Mouse (Mus musculus) heart, postnatal 36 days (tissue): ENCODE measurements around the gene Pibf1. TPM values are rescaled to one million over a fixed set of nuclear protein-coding genes. Genes with fewer than 3 reads are reported as not detected.
A peak's percentile ranks its signal among the peaks of the same experiment; 100 is the strongest.

Experiments used
- DNase-seq, 2 experiments: peaks; one replicate each; pipeline ENCODE4 v3.0.0; 2021 to 2022
- intact Hi-C: fragments of 180-260 bp; cut with DNase I; formaldehyde crosslinking; loops from one replicate; pipeline ENCODE4 v1.15.1; 2025
- total RNA-seq, 2 experiments: library from RNA; stranded (reverse); gene quantifications; 2 replicates each; pipeline ENCODE4 v1.2.3; 2021

Gene Pibf1
- total RNA-seq, 2 experiments from 2014 or later, result 7.5 to 8.2 TPM

DNA sequence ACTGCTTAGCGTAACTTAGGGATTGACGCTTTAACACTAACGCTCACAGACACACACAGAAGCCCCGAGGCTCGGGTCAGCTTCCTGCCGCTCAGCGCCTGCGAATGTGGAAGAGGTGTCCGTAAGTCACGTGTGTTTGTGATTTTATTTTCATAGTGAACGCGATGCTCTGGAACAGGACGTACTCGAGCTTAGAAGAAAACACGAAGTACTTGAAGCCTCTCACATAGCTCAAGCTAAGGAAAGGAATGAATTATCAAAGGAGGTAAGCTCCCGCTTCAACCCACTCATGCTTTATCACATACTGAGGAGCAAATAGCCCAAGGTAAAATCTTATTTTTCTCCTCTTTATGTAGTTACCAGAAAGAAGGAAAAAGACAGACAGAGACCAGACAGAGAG, 37.1 kb downstream of the Pibf1 start:
- no peak for DNase-seq
- intact Hi-C loops, result no loop called here

DNA sequence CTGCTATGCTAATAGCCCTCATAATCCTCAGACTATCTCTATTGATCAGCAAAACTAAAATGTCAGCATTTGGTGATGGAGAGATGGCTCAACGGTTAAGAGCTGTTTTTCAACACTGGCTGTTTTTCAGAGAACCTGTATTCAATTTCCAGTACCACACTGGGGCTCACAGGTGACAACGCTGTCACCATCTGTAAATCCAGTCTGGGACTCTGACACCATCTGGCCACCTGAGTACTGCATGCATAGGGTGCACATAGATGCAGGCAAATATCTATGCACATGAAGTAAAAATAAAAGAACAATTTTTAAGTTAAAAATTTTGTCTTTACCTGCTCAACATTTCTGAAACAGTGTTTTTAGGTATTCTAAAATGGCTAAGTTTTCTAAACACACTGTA, 40.8 kb downstream of the Pibf1 start:
- no peak for DNase-seq
- intact Hi-C loops, result loop anchor here (5.0 kb wide), 2 partner anchors 82 to 157 kb away; partner anchors contain the start of gene Klf5

- intact Hi-C loops, result loop anchor here (1.0 to 5.0 kb wide), 3 partner anchors 80 to 752 kb away; partner anchors contain the start of gene Klf5
- peak; percentile 71 to 85 for DNase-seq
These were observed 42.8 kb downstream of the Pibf1 start for GRCm38 (mm10) chr14:99141786-99142633.

DNA sequence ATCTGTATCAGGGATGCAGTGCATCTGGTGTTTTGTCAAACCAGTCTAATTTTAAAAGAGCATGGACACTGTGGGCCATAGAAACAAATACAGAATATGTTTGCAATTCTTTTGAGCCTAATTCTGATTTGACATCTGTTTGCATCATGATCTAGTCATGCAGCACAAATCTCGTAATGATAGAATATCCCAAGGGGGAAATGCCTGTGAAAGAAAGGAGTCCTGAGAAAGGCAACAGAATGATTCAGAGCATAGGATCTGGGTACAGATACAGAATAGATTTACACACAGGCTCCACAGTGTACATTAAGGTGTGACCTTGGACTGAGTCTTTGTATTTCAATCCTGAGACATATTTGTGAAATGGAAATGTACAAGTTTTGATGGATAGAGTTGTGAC, 47.6 kb downstream of the Pibf1 start:
- DNase-seq, result no peak
- intact Hi-C loops, result no loop called here

DNA sequence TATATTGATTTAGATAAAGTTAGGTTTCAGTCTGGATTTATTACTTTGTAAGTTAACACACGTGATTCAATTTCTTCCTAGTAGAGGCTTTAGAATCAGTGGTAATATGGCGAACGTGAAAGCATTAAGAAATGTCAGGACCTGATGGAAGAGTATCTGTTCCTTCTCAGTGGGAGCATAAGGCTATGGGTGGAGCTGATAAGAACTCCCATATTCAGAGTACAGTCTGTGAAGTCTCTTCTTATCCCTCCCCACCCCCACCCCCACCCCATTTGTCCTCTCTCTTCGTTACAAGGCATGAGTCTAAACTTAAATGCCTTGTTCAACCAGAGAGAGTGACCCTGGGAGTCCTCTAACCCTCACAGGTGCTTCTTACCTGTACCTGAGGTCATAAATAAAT, 53.5 kb downstream of the Pibf1 start:
- DNase-seq, result no peak
- intact Hi-C loops, result no loop called here

DNA sequence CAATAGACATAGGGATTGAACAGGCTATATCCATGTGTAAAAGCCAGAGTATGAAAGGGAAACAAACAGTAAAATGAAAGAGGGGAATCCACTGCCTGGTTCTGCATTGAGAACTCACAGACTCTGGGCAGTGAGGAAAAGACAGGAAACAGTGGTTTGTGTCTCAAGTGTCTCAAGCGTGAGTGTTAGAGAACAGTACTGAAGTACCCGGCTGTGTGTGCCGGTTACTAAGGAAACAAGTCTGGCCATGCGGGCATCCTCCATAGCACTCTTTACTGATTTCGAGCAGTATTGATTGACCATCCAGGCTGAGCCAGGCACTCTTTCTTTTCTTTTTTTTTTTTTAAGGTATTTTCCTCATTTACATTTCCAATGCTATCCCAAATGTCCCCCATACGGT, 60.7 kb downstream of the Pibf1 start:
- no peak for DNase-seq
- intact Hi-C loops, result no loop called here

DNA sequence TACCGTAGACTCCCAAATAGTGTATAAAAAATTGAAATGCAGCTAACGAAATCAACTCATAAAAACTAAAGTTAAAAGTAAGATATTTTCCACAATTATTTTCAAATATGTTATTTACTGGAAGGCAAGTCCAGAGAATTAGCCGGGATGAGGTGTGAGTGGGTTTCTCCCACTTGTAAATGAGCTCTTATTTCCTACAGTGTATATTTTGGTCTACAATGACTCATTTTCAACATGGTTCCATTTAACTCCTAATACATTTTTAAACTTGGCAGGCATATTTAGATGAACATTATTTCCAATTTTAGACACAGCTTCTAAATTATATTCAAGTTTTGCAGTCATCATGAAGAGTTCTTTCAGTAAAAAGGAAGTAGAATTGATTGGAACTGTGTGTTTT, 63.8 kb downstream of the Pibf1 start:
- intact Hi-C loops, result no loop called here
- DNase-seq, result no peak

DNA sequence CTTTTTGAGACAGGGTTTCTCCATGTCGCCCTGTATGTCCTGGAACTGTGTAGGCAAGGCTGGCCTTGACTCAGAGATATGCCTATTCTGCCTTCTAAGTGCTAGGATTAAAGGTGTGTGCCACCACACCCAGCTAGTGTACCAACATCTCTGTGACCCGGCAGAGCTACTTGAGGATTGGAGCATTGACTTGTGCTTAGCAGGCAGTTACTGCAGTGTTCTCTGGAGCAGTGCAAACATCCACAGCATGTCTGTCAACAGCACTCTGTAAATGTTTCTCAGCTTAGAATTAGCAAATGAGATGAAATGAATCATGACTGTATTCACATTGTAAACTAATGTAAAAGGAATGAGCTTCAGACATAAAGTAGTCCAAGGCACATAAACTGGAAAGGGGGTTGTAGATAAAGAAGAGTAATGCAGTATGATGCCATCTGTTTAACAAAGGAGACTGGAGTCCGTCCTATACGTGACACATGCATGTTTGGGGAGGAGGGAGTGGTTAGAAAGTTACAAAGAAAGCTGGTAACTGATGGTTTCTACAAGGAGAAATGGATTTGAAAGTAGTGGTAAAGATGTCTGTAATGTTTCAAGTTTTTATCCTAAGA, 75.0 kb downstream of the Pibf1 start:
- intact Hi-C loops, result no loop called here
- no peak for DNase-seq

- intact Hi-C loops, result no loop called here
- DNase-seq, result no peak
These were observed 77.3 kb downstream of the Pibf1 start for GRCm38 (mm10) chr14:99176559-99176958.

- DNase-seq, result peak; percentile 13 to 18
- intact Hi-C loops, result no loop called here
These were observed 91.0 kb downstream of the Pibf1 start for GRCm38 (mm10) chr14:99190153-99190790.

DNA sequence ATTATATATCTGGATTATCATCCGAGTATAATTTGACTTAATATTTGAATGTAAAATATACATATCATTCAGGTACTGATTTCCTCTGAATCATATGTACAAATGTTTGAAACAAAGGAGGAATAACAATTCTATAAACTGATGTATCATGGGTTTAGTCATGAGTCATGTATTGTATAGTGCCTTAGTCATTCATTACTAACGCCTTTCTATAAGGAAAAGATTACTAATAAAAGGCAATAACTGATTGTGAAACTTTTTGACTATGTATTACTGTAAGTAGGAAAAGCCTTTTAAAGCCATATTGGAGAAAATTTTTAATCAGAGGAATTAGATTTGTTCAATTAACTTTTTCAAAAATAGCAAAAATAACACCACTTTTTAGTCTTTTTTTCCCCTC, 106.6 kb downstream of the Pibf1 start:
- intact Hi-C loops, result no loop called here
- no peak for DNase-seq

GRCm38 (mm10) chr14:99206591-99206990, 107.4 kb downstream of the Pibf1 start:
- no peak for DNase-seq
- intact Hi-C loops, result no loop called here

DNA sequence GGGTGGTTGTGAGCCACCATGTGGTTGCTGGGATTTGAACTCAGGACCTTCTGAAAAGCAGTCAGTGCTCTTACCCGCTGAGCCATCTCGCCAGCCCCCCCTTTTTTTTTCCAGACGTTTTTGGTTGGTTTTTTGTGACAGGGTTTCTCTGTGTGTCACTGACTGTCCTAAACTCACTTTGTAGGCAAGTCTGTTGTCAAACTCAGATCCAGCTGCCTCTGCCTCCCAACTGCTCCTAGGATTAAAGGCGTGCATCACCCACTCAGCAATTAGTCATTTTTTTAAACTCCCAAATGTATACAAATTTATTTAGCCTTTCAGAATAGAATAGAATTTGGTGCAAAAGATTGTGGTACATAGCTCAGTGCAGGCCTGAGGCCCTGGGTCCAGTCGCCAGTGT, 111.2 kb downstream of the Pibf1 start:
- no peak for DNase-seq
- intact Hi-C loops, result no loop called here

DNA sequence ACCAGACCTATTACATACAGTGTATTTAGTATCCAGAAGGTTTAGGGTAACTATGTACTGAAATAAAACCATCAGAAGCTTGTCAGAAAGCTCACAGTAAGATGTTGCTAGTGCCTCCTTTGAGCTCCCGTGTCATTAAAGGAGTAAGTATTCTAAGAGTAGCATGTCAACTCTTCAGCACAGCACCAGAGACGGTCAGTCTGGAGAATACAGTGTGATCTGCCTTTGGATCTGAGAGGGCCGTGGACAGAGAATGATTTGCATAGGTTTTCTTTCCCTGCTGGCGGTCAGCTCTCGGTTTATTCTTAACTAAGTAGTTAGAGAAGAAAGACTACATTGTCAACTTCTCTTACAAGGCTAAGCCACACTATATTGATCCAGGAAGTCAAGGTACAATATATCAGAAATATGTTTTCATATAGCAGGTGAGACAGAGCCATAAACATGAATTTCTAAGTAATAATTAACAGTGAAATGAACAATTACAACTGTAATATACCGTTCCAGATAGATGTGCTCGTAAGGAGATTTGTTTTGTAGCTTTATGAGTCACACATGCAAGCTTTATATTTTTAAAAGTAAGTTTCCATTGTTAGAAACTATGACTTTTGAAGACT, 119.3 kb downstream of the Pibf1 start:
- intact Hi-C loops, result no loop called here
- DNase-seq, result no peak

- intact Hi-C loops, result loop anchor here (5.0 to 10.0 kb wide), 2 partner anchors 77 to 675 kb away; no protein-coding TSS in a partner anchor
- DNase-seq, result no peak
These were observed 120.5 kb downstream of the Pibf1 start for GRCm38 (mm10) chr14:99219757-99220171.

GRCm38 (mm10) chr14:99225929-99226328, 126.7 kb downstream of the Pibf1 start:
- intact Hi-C loops, result loop anchor here (10.0 kb wide), 1 partner anchor 669 kb away; no protein-coding TSS in a partner anchor
- no peak for DNase-seq

- DNase-seq, result no peak
- intact Hi-C loops, result loop anchor here (10.0 kb wide), 1 partner anchor 666 kb away; no protein-coding TSS in a partner anchor
These were observed 130.0 kb downstream of the Pibf1 start for GRCm38 (mm10) chr14:99229071-99229780.

DNA sequence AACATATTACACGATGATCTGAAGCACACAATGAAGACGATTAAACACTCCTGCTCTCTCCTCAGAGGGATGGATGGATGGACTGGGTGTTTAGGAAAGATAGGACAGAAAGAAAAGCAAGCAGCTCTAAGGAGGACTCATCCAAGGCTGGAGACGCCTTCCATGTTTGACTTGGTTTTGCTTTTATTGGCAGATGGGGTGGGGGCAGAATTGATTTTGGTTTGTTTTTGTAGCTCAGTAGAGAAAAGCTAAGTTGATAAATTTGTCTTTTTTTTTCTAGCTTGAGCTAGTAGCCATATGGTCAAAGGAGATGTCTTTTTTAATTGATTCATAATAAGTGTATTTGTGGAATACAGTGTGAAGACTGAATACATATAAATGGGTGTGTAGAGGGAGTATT, 133.8 kb downstream of the Pibf1 start:
- DNase-seq, result no peak

DNA sequence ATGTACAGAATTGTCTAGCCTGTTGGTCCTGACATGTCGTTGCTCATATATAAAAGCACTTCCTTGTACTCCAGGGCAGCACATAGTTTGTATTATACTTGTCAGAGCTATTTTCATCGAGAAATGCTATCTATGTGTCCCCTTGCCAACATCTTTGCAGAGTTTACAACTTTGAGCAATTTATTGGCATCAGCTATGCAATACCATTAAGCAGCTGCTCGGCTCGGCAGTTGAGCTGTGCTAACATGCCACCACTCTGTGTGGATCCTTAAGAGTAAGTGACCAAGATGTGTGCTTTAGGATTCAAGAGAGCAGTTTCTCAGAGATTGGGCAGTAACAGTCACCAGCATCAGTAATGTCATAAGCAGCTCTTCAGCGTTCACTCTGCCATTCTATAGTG, 137.9 kb downstream of the Pibf1 start:
- intact Hi-C loops, result no loop called here
- no peak for DNase-seq

More for the DNA sequence above, 133.8 kb downstream of the Pibf1 start:
- intact Hi-C loops, result no loop called here

- DNase-seq, result no peak
- intact Hi-C loops, result no loop called here
These were observed 141.3 kb downstream of the Pibf1 start for GRCm38 (mm10) chr14:99240563-99240962.
